Mouse (Mus musculus): ENCODE data around the gene Gstm3.

GRCm38 (mm10) chr3:107972070-107972469 is 3.0 kb upstream of the Gstm3 start:
- TF ChIP-seq CTCF (IDR thresholded peaks at IDR 0.05) (no peak), POLR2A (IDR thresholded peaks at IDR 0.05; ENCODE audit: insufficient read depth, low read depth, low read length) (no peak), EP300 (IDR thresholded peaks at IDR 0.05; ENCODE audit: insufficient read depth, low read depth, low read length) (no peak)

Measured in heart, adult 2 months (tissue).